Mouse (Mus musculus): ENCODE measurements around the gene S1pr3. TPM values are rescaled to one million over a fixed set of nuclear protein-coding genes. Genes with fewer than 3 reads are reported as not detected.

Gene S1pr3
- polyA plus RNA-seq, 2 experiments: 74.0 to 113 TPM

DNA sequence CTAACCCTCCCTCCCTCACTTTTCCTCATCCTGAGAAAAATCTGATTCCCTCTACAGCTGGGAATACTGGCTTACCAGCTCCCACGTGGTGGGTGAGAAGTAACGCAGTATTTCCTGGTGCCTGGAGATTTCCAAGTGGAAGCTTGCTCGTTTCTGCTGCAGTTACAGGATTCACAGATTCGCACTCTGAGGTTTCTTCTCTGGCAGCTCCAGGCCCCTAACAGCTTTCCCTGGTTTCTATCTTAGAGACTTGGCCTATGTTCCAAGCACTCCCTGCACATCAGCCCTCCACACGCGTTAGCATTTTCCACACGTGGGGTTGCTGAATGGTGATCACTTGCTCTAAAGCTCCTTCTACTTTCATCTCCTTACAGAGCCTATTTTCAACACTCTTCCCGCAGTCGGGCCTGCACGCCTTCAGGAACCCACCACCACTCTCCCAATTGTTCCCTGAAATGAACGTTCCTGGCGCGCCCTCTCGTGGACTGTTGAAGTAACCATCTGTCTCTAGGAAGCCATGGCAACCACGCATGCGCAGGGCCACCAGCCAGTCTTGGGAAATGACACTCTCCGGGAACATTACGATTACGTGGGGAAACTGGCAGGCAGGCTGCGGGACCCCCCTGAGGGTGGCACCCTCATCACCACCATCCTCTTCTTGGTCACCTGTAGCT, 10.0 kb downstream of the S1pr3 start:
- H3K4me3 ChIP-seq (replicated peaks; ENCODE audit: low read length): no peak overlapping the region
- H3K36me3 ChIP-seq (ENCODE audit: control insufficient read depth, insufficient read depth, low read length): peaks cover 82% of the 10 kb centered on the region
- H3K4me1 ChIP-seq (ENCODE audit: control insufficient read depth, insufficient read depth, low read length): peaks cover 13% of the 10 kb centered on the region

DNA sequence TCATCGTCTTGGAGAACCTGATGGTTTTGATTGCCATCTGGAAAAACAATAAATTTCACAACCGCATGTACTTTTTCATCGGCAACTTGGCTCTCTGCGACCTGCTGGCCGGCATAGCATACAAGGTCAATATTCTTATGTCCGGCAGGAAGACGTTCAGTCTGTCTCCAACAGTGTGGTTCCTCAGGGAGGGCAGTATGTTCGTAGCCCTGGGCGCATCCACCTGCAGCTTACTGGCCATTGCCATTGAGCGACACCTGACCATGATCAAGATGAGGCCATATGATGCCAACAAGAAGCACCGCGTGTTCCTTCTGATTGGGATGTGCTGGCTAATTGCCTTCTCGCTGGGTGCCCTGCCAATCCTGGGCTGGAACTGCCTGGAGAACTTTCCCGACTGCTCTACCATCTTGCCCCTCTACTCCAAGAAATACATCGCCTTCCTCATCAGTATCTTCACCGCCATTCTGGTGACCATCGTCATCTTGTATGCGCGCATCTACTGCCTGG, 10.6 kb downstream of the S1pr3 start:
- ATAC-seq (ENCODE audit: low FRiP score, low read depth): no peak
- H3K9me3 ChIP-seq (ENCODE audit: control insufficient read depth, low read length): no peaks in the 10 kb centered on the region
- H3K27ac ChIP-seq (replicated peaks; ENCODE audit: low read depth, low read length): no peak overlapping the region
- 78% methylated on average over 19 of the region's 19 CpGs for WGBS
- no peaks in the 10 kb centered on the region for H3K27me3 ChIP-seq (ENCODE audit: control insufficient read depth, insufficient read depth, low read length)
- H3K9ac ChIP-seq (ENCODE audit: low read depth, low read length, severe bottlenecking): no peak overlapping the region
- H3K4me3 ChIP-seq (replicated peaks; ENCODE audit: low read length): no peak overlapping the region
- H3K4me1 ChIP-seq (ENCODE audit: control insufficient read depth, insufficient read depth, low read length): peaks cover 13% of the 10 kb centered on the region
- H3K36me3 ChIP-seq (ENCODE audit: control insufficient read depth, insufficient read depth, low read length): peaks cover 83% of the 10 kb centered on the region
- no peak for DNase-seq (ENCODE audit: low spot score)
- H3K4me2 ChIP-seq (replicated peaks; ENCODE audit: low read depth, low read length, severe bottlenecking): peak overlapping the region; percentile 29; the same call in 1 of the 2 replicates
- TF ChIP-seq POLR2A (IDR thresholded peaks at IDR 0.05; ENCODE audit: borderline replicate concordance, extremely low read depth, insufficient read depth, insufficient read length): no peak

More for the DNA sequence above, 10.0 kb downstream of the S1pr3 start:
- DNase-seq (ENCODE audit: low spot score) (peak; percentile 96), ATAC-seq (ENCODE audit: low FRiP score, low read depth) (peak; percentile 70)
- Histone ChIP-seq H3K9ac (ENCODE audit: low read depth, low read length, severe bottlenecking) (peak overlapping the region; percentile 46), H3K27ac (replicated peaks; ENCODE audit: low read depth, low read length) (peak overlapping the region; percentile 72), H3K27me3 (ENCODE audit: control insufficient read depth, insufficient read depth, low read length) (no peaks in the 10 kb centered on the region), H3K4me2 (replicated peaks; ENCODE audit: low read depth, low read length, severe bottlenecking) (peak overlapping the region; percentile 29), H3K9me3 (ENCODE audit: control insufficient read depth, low read length) (no peaks in the 10 kb centered on the region)
- no peak for TF ChIP-seq POLR2A (IDR thresholded peaks at IDR 0.05; ENCODE audit: borderline replicate concordance, extremely low read depth, insufficient read depth, insufficient read length)
- WGBS: 4% methylated on average over 20 of the region's 20 CpGs

GRCm38 (mm10) chr13:51419501-51419900, 11.1 kb downstream of the S1pr3 start:
- H3K9ac ChIP-seq (ENCODE audit: low read depth, low read length, severe bottlenecking): no peak overlapping the region
- no peaks in the 10 kb centered on the region for H3K27me3 ChIP-seq (ENCODE audit: control insufficient read depth, insufficient read depth, low read length)
- DNase-seq (ENCODE audit: low spot score): no peak
- WGBS: 91% methylated on average over 15 of the region's 15 CpGs
- TF ChIP-seq POLR2A (IDR thresholded peaks at IDR 0.05; ENCODE audit: borderline replicate concordance, extremely low read depth, insufficient read depth, insufficient read length): no peak
- H3K36me3 ChIP-seq (ENCODE audit: control insufficient read depth, insufficient read depth, low read length): peaks cover 79% of the 10 kb centered on the region
- no peaks in the 10 kb centered on the region for H3K9me3 ChIP-seq (ENCODE audit: control insufficient read depth, low read length)
- H3K4me3 ChIP-seq (replicated peaks; ENCODE audit: low read length): no peak overlapping the region
- no peak for ATAC-seq (ENCODE audit: low FRiP score, low read depth)
- no peak overlapping the region for H3K4me2 ChIP-seq (replicated peaks; ENCODE audit: low read depth, low read length, severe bottlenecking)
- peaks cover 13% of the 10 kb centered on the region for H3K4me1 ChIP-seq (ENCODE audit: control insufficient read depth, insufficient read depth, low read length)
- H3K27ac ChIP-seq (replicated peaks; ENCODE audit: low read depth, low read length): no peak overlapping the region

DNA sequence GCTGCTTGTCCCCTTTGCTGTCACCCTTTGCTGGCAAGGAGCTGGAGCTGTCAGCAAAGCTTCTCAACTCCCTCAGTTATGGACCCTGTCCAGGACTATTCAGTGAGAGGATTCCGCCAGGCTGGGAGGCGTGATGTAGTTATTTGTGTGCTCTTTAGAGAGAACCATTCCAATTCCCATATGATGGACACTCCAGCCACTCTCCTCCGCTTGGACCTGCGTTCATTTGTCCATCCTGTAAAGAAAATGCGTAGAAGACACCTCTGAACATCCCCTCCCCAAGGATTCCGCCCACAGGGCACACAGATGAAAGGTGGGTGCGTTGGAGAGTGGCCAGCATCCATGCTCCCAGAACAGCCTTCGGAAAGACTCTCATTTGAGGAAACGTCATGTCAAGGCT, 12.4 kb downstream of the S1pr3 start:
- H3K36me3 ChIP-seq (ENCODE audit: control insufficient read depth, insufficient read depth, low read length): peaks cover 65% of the 10 kb centered on the region
- no peak for TF ChIP-seq POLR2A (IDR thresholded peaks at IDR 0.05; ENCODE audit: borderline replicate concordance, extremely low read depth, insufficient read depth, insufficient read length)
- H3K9me3 ChIP-seq (ENCODE audit: control insufficient read depth, low read length): no peaks in the 10 kb centered on the region
- 87% methylated on average over 9 of the region's 9 CpGs for WGBS
- H3K4me3 ChIP-seq (replicated peaks; ENCODE audit: low read length): no peak overlapping the region
- H3K4me2 ChIP-seq (replicated peaks; ENCODE audit: low read depth, low read length, severe bottlenecking): no peak overlapping the region
- peaks cover 13% of the 10 kb centered on the region for H3K4me1 ChIP-seq (ENCODE audit: control insufficient read depth, insufficient read depth, low read length)
- no peak for ATAC-seq (ENCODE audit: low FRiP score, low read depth)
- DNase-seq (ENCODE audit: low spot score): no peak
- H3K27me3 ChIP-seq (ENCODE audit: control insufficient read depth, insufficient read depth, low read length): no peaks in the 10 kb centered on the region
- no peak overlapping the region for H3K27ac ChIP-seq (replicated peaks; ENCODE audit: low read depth, low read length)
- no peak overlapping the region for H3K9ac ChIP-seq (ENCODE audit: low read depth, low read length, severe bottlenecking)

GRCm38 (mm10) chr13:51423647-51424046, 15.2 kb downstream of the S1pr3 start:
- no peak for DNase-seq (ENCODE audit: low spot score)
- WGBS: 73% methylated on average over 9 of the region's 9 CpGs
- peaks cover 49% of the 10 kb centered on the region for H3K36me3 ChIP-seq (ENCODE audit: control insufficient read depth, insufficient read depth, low read length)

More at GRCm38 (mm10) chr13:51423647-51424046, 15.2 kb downstream of the S1pr3 start:
- ATAC-seq (ENCODE audit: low FRiP score, low read depth): no peak
- H3K27me3 ChIP-seq (ENCODE audit: control insufficient read depth, insufficient read depth, low read length): no peaks in the 10 kb centered on the region
- no peak overlapping the region for H3K27ac ChIP-seq (replicated peaks; ENCODE audit: low read depth, low read length)
- no peaks in the 10 kb centered on the region for H3K9me3 ChIP-seq (ENCODE audit: control insufficient read depth, low read length)
- H3K9ac ChIP-seq (ENCODE audit: low read depth, low read length, severe bottlenecking): no peak overlapping the region
- no peak overlapping the region for H3K4me2 ChIP-seq (replicated peaks; ENCODE audit: low read depth, low read length, severe bottlenecking)
- TF ChIP-seq POLR2A (IDR thresholded peaks at IDR 0.05; ENCODE audit: borderline replicate concordance, extremely low read depth, insufficient read depth, insufficient read length): no peak
- 0 out of 2 replicates have a peak, but pooled peaks cover under 1% of the 10 kb centered on the region for H3K4me1 ChIP-seq (ENCODE audit: control insufficient read depth, insufficient read depth, low read length)
- H3K4me3 ChIP-seq (replicated peaks; ENCODE audit: low read length): no peak overlapping the region

Measured in limb, embryonic 14.5 days (tissue).